ENCODE assay signal across 23 mouse cellular contexts in the genomic region with DNA sequence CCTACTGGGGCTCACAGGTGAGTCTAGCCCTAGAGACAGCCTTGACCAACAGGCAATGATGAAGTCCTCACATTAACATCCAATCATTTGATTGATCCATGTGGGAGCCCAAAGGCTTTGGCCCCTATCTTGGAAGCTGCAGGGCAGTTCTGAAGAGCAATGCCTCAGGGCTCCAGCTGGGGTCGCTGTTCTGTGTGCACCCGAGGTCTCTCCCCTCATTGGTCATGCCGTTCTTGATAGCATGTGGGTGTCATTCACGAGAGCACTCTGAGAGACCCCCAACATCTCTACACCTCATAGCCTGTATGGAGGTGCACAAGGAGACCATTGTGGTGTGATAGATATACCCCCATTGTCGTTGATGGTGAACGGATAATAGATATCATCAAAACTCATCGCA. TPM values are rescaled to one million over a fixed set of nuclear protein-coding genes. Genes with fewer than 3 reads are reported as not detected.
A peak's percentile ranks its signal among the peaks of the same experiment; 100 is the strongest.
DNase-seq lines count a peak whose midpoint lies in the region; ATAC-seq and TF ChIP-seq lines count a peak whose summit lies in the region.
"Had no signal": no experiment of that assay in that cellular context is flagged by ENCODE, and none has a peak within 500 bp of the region (broad histone marks: within the 10 kb centered on the region; RNA-seq: fewer than 3 reads in every experiment).

No protein-coding gene starts in this region.

- 57% methylated on average over 7 of the region's 7 CpGs for whole genome bisulfite sequencing in liver, embryonic 14.5 days (ENCODE audit: insufficient replicate concordance)
- 75% methylated on average over 7 of the region's 7 CpGs for WGBS in liver, embryonic 11.5 days

- no peaks in the 10 kb centered on the region for H3K4me1 ChIP-seq in liver, embryonic 14.5 days (replicated peaks; ENCODE audit: control insufficient read depth in 2 of 2, insufficient read depth in 2 of 2, low read length in 1 of 2)
- no peaks in the 10 kb centered on the region for H3K4me1 ChIP-seq in liver, embryonic 11.5 days (replicated peaks; ENCODE audit: control insufficient read depth, insufficient read depth, low read length)
- H3K4me1 ChIP-seq in testis, adult 2 months (ENCODE audit: control insufficient read depth, insufficient read depth, low read length), result 0 out of 2 replicates have a peak, but pooled peaks cover 2% of the 10 kb centered on the region
- H3K4me1 ChIP-seq in ES-Bruce4 (ENCODE audit: control insufficient read depth, insufficient read depth, low read length), result peaks cover 2% of the 10 kb centered on the region
- H3K4me1 ChIP-seq: embryonic facial prominence, embryonic 15.5 days had no signal

- no peak overlapping the region for H3K4me3 ChIP-seq in liver, embryonic 14.5 days (ENCODE audit: insufficient read depth in 1 of 2, low read depth in 2 of 2, low read length in 2 of 2)
- H3K4me3 ChIP-seq in liver, embryonic 11.5 days (ENCODE audit: low read depth, low read length), result no peak overlapping the region
- no peak overlapping the region for H3K4me3 ChIP-seq in testis, adult 2 months (ENCODE audit: control insufficient read depth, low read depth, low read length)
- H3K4me3 ChIP-seq in ES-Bruce4 (ENCODE audit: low read depth, low read length), result no peak overlapping the region
- H3K4me3 ChIP-seq: embryonic facial prominence, embryonic 13.5 days; embryonic facial prominence, embryonic 15.5 days; erythroblast, embryonic 14.5 days; forebrain, embryonic 10.5 days; forebrain, embryonic 12.5 days had no signal

- no peak for TF ChIP-seq EP300 in liver, embryonic 14.5 days (IDR thresholded peaks at IDR 0.05; ENCODE audit: low read depth)
- no peak for TF ChIP-seq EP300 in ES-Bruce4 (IDR thresholded peaks at IDR 0.05; ENCODE audit: insufficient read depth, low read depth, low read length)

- DNase-seq in liver, embryonic 14.5 days (ENCODE audit: low read depth in 3 of 3, low spot score in 3 of 3), result no peak
- no peak for DNase-seq in liver, embryonic 11.5 days (ENCODE audit: low spot score)
- no peak for DNase-seq in testis, postnatal 14 days (ENCODE audit: low spot score)
- DNase-seq in right cerebral cortex, postnatal 25 days, result no peak
- DNase-seq: adrenal gland, adult 2 months; adrenal gland, postnatal 10 days; adrenal gland, postnatal 25 days; cerebellum, adult 11 months; cerebellum, adult 18-20 months; cerebellum, adult 8-10 months; cerebellum, adult 9-11 months; cerebellum, postnatal 14 days; cerebellum, postnatal 36 days; embryo, embryonic 11 days had no signal

- no peak for TF ChIP-seq POLR2A in testis, adult 2 months (IDR thresholded peaks at IDR 0.05; ENCODE audit: control insufficient read depth, low read depth, low read length)
- no peak for TF ChIP-seq POLR2A in ES-Bruce4 (IDR thresholded peaks at IDR 0.05; ENCODE audit: insufficient read depth, low read length)

- no peaks in the 10 kb centered on the region for H3K36me3 ChIP-seq in liver, embryonic 14.5 days (replicated peaks; ENCODE audit: control insufficient read depth, insufficient read depth, low read depth)
- no peaks in the 10 kb centered on the region for H3K36me3 ChIP-seq in liver, embryonic 11.5 days (ENCODE audit: control insufficient read depth, insufficient read depth, low read length)
- H3K36me3 ChIP-seq in testis, adult 2 months (ENCODE audit: control insufficient read depth, insufficient read depth, low read length), result no peaks in the 10 kb centered on the region
- no peaks in the 10 kb centered on the region for H3K36me3 ChIP-seq in ES-Bruce4 (ENCODE audit: control insufficient read depth, insufficient read depth, low read length, poor library complexity, severe bottlenecking)
- H3K36me3 ChIP-seq: embryonic facial prominence, embryonic 13.5 days; embryonic facial prominence, embryonic 15.5 days; forebrain, embryonic 10.5 days; forebrain, embryonic 12.5 days had no signal

- no peak for ATAC-seq in liver, embryonic 14.5 days (ENCODE audit: insufficient read depth)
- ATAC-seq in liver, embryonic 11.5 days (replicated peaks; ENCODE audit: low FRiP score), result no peak
- ATAC-seq: forebrain, embryonic 14.5 days; forebrain, embryonic 16.5 days had no signal

- no peak overlapping the region for H3K9ac ChIP-seq in liver, embryonic 14.5 days (replicated peaks)
- H3K9ac ChIP-seq in liver, embryonic 11.5 days (ENCODE audit: low read depth, low read length), result no peak overlapping the region
- no peak overlapping the region for H3K9ac ChIP-seq in ES-Bruce4 (ENCODE audit: low read depth, poor library complexity, severe bottlenecking)
- H3K9ac ChIP-seq: embryonic facial prominence, embryonic 13.5 days; embryonic facial prominence, embryonic 15.5 days; forebrain, embryonic 12.5 days had no signal

- H3K9me3 ChIP-seq in liver, embryonic 14.5 days (ENCODE audit: control insufficient read depth, low read length), result no peaks in the 10 kb centered on the region
- no peaks in the 10 kb centered on the region for H3K9me3 ChIP-seq in liver, embryonic 11.5 days (ENCODE audit: control insufficient read depth, low read length)
- H3K9me3 ChIP-seq in ES-Bruce4 (replicated peaks; ENCODE audit: control insufficient read depth, insufficient read depth, low read length, poor library complexity, severe bottlenecking), result no peaks in the 10 kb centered on the region
- H3K9me3 ChIP-seq: embryonic facial prominence, embryonic 13.5 days; embryonic facial prominence, embryonic 15.5 days; forebrain, embryonic 10.5 days; forebrain, embryonic 12.5 days had no signal

- no peaks in the 10 kb centered on the region for H3K27me3 ChIP-seq in liver, embryonic 14.5 days (ENCODE audit: control insufficient read depth, insufficient read depth, low read length)
- no peaks in the 10 kb centered on the region for H3K27me3 ChIP-seq in liver, embryonic 11.5 days (replicated peaks; ENCODE audit: control insufficient read depth, insufficient read depth, low read length)
- no peaks in the 10 kb centered on the region for H3K27me3 ChIP-seq in testis, adult 2 months (ENCODE audit: control insufficient read depth, insufficient read depth, low read length)
- H3K27me3 ChIP-seq in ES-Bruce4 (ENCODE audit: control insufficient read depth, insufficient read depth, low read length, poor library complexity, severe bottlenecking), result no peaks in the 10 kb centered on the region
- H3K27me3 ChIP-seq: forebrain, embryonic 12.5 days had no signal

- no peak overlapping the region for H3K4me2 ChIP-seq in liver, embryonic 14.5 days (ENCODE audit: low read depth)
- H3K4me2 ChIP-seq in liver, embryonic 11.5 days, result no peak overlapping the region
- H3K4me2 ChIP-seq: embryonic facial prominence, embryonic 13.5 days; embryonic facial prominence, embryonic 15.5 days; forebrain, embryonic 12.5 days had no signal

- TF ChIP-seq CTCF in liver, embryonic 14.5 days (IDR thresholded peaks at IDR 0.05; ENCODE audit: low read depth), result 0 out of 2 replicates have a peak, but pooled peaks have one; percentile 17
- peak; percentile 84 for TF ChIP-seq CTCF in testis, adult 2 months (IDR thresholded peaks at IDR 0.05; ENCODE audit: control insufficient read depth, insufficient read depth, insufficient replicate concordance, low read depth, low read length)
- TF ChIP-seq CTCF in ES-Bruce4 (IDR thresholded peaks at IDR 0.05; ENCODE audit: low read depth, low read length), result peak; percentile 18

- H3K27ac ChIP-seq in liver, embryonic 14.5 days, result no peak overlapping the region
- no peak overlapping the region for H3K27ac ChIP-seq in liver, embryonic 11.5 days (ENCODE audit: low read depth, low read length)
- no peak overlapping the region for H3K27ac ChIP-seq in testis, adult 2 months (ENCODE audit: control insufficient read depth, insufficient read depth, low read depth, low read length)
- no peak overlapping the region for H3K27ac ChIP-seq in ES-Bruce4 (ENCODE audit: insufficient read depth, low read length)
- H3K27ac ChIP-seq: embryonic facial prominence, embryonic 13.5 days; embryonic facial prominence, embryonic 15.5 days; forebrain, embryonic 10.5 days; forebrain, embryonic 12.5 days had no signal

RNA-seq across cellular contexts. Expression of a gene that starts 18.9 kb away (rescaled TPM):
- polyA plus RNA-seq in liver, embryonic 14.5 days (2012; rRNA removed), result not detected in 2 replicates
- not detected in 2 replicates for polyA plus RNA-seq in liver, embryonic 14.5 days (2014; fragmentation: Nextera tagmentation; extraction: Ambion mirVana)
- polyA plus RNA-seq in liver, embryonic 11.5 days (2014; fragmentation: Nextera tagmentation; extraction: Ambion mirVana), result not detected in 2 replicates
- 0.28 and 0.48 TPM in 2 replicates for polyA plus RNA-seq in testis, adult 2 months (2012; rRNA removed)
- not detected in 2 replicates for polyA plus RNA-seq in ES-Bruce4 (2011; ENCODE audit: insufficient read depth, insufficient read length, low read depth, missing spikeins)
- polyA plus RNA-seq: embryonic facial prominence, embryonic 15.5 days; erythroblast, embryonic 14.5 days; forebrain, embryonic 10.5 days had no signal

Comparison
In these comparisons a context has a peak if more than half of its experiments do, and no peak if none do; other contexts are left out.
1. CTCF ChIP-seq: peak in every context shown above with its lines; median percentile 84 in testis, adult 2 months; 18 in ES-Bruce4; 17 in liver, embryonic 14.5 days.